11 mouse cellular contexts compared by ENCODE assay signal in genomic region chr4:104384704-104385103, GRCm38 (mm10).
DNase-seq lines count a peak whose midpoint lies in the region; ATAC-seq lines count a peak whose summit lies in the region.
"Had no signal": no experiment of that assay in that cellular context is flagged by ENCODE, and none has a peak within 500 bp of the region (broad histone marks: within the 10 kb centered on the region; RNA-seq: fewer than 3 reads in every experiment).

No protein-coding gene starts in this region.

- H3K27ac ChIP-seq in kidney, embryonic 16.5 days (ENCODE audit: low read length): peak overlapping the region; percentile 30; the same call in 1 of the 2 replicates
- H3K27ac ChIP-seq in forebrain, embryonic 14.5 days (ENCODE audit: low read depth, low read length): peak overlapping the region; percentile 35; the same call in 1 of the 2 replicates
- H3K27ac ChIP-seq: embryonic facial prominence, embryonic 15.5 days; liver, embryonic 15.5 days had no signal

- no peaks in the 10 kb centered on the region for H3K27me3 ChIP-seq in kidney, embryonic 16.5 days (ENCODE audit: insufficient read depth, low read length)
- H3K27me3 ChIP-seq in forebrain, embryonic 14.5 days (replicated peaks; ENCODE audit: control insufficient read depth, insufficient read depth, low read length): no peaks in the 10 kb centered on the region
- H3K27me3 ChIP-seq: embryonic facial prominence, embryonic 15.5 days; liver, embryonic 15.5 days had no signal

- no peaks in the 10 kb centered on the region for H3K36me3 ChIP-seq in kidney, embryonic 16.5 days (ENCODE audit: insufficient read depth, low read length)
- no peaks in the 10 kb centered on the region for H3K36me3 ChIP-seq in forebrain, embryonic 14.5 days (ENCODE audit: control insufficient read depth, insufficient read depth, low read length)
- H3K36me3 ChIP-seq: embryonic facial prominence, embryonic 15.5 days; liver, embryonic 15.5 days had no signal

- no peak overlapping the region for H3K9ac ChIP-seq in kidney, embryonic 16.5 days (replicated peaks; ENCODE audit: low read length)
- H3K9ac ChIP-seq in forebrain, embryonic 14.5 days (ENCODE audit: low read length): no peak overlapping the region
- H3K9ac ChIP-seq: embryonic facial prominence, embryonic 15.5 days; liver, embryonic 15.5 days had no signal

- no peaks in the 10 kb centered on the region for H3K9me3 ChIP-seq in kidney, embryonic 16.5 days (ENCODE audit: low read length)
- no peaks in the 10 kb centered on the region for H3K9me3 ChIP-seq in forebrain, embryonic 14.5 days (replicated peaks; ENCODE audit: control insufficient read depth, low read length)
- H3K9me3 ChIP-seq: embryonic facial prominence, embryonic 15.5 days; liver, embryonic 15.5 days had no signal

- H3K4me3 ChIP-seq in kidney, embryonic 16.5 days (ENCODE audit: low read length): no peak overlapping the region
- no peak overlapping the region for H3K4me3 ChIP-seq in forebrain, embryonic 14.5 days (ENCODE audit: low read depth, low read length)
- H3K4me3 ChIP-seq: embryonic facial prominence, embryonic 15.5 days; liver, embryonic 15.5 days had no signal

- DNase-seq in kidney, adult 8-10 months: no peak
- DNase-seq in forebrain, embryonic 14.5 days (ENCODE audit: low spot score): peak; percentile 78
- peak; percentile 33 for DNase-seq in forelimb bud, embryonic 11.5 days (ENCODE audit: low read depth, low spot score)
- peak; percentile 30 for DNase-seq in retina, postnatal 1 day
- no peak for DNase-seq in left cerebral cortex, adult 11 months (ENCODE audit: low spot score)
- no peak for DNase-seq in right cerebral cortex, postnatal 10 days (ENCODE audit: low spot score in 2 of 2)
- DNase-seq: adrenal gland, adult 2 months; right cerebral cortex, postnatal 4 days had no signal

- 0 out of 2 replicates have a peak, but pooled peaks cover 8% of the 10 kb centered on the region for H3K4me1 ChIP-seq in kidney, embryonic 16.5 days (ENCODE audit: insufficient read depth, low read length)
- H3K4me1 ChIP-seq in forebrain, embryonic 14.5 days (ENCODE audit: control insufficient read depth, insufficient read depth, low read length): peaks cover 31% of the 10 kb centered on the region
- H3K4me1 ChIP-seq: embryonic facial prominence, embryonic 15.5 days; liver, embryonic 15.5 days had no signal

- WGBS in kidney, embryonic 16.5 days: 36% methylated on average over 7 of the region's 7 CpGs
- WGBS in forebrain, embryonic 14.5 days: 12% methylated on average over 7 of the region's 7 CpGs

- ATAC-seq in kidney, embryonic 16.5 days (ENCODE audit: low FRiP score, low TSS enrichment): no peak
- ATAC-seq in forebrain, embryonic 14.5 days: peak; percentile 83

- H3K4me2 ChIP-seq in kidney, embryonic 16.5 days (replicated peaks; ENCODE audit: low read depth, low read length): no peak overlapping the region
- peak overlapping the region; percentile 4; the same call in 1 of the 2 replicates for H3K4me2 ChIP-seq in forebrain, embryonic 14.5 days (ENCODE audit: low read length)
- H3K4me2 ChIP-seq: embryonic facial prominence, embryonic 15.5 days; liver, embryonic 15.5 days had no signal

Comparison
In these comparisons a context has a peak if more than half of its experiments do, and no peak if none do; other contexts are left out.
1. DNase-seq: peak in forebrain, embryonic 14.5 days (single experiment), forelimb bud, embryonic 11.5 days (single experiment) and retina, postnatal 1 day (single experiment); none in kidney, adult 8-10 months (0 of 2), left cerebral cortex, adult 11 months (single experiment) and right cerebral cortex, postnatal 10 days (0 of 2).